Mouse (Mus musculus): ENCODE results near the gene Larp4b. TPM values are rescaled to one million over a fixed set of nuclear protein-coding genes. Genes with fewer than 3 reads are reported as not detected.

Gene Larp4b
- polyA plus RNA-seq, 1 experiment, result 50.6 TPM

GRCm38 (mm10) chr13:9151100-9151499 lies 57.4 kb downstream of the Larp4b start:
- no peak for TF ChIP-seq GATA1 (IDR thresholded peaks at IDR 0.05; ENCODE audit: low read length)

DNA sequence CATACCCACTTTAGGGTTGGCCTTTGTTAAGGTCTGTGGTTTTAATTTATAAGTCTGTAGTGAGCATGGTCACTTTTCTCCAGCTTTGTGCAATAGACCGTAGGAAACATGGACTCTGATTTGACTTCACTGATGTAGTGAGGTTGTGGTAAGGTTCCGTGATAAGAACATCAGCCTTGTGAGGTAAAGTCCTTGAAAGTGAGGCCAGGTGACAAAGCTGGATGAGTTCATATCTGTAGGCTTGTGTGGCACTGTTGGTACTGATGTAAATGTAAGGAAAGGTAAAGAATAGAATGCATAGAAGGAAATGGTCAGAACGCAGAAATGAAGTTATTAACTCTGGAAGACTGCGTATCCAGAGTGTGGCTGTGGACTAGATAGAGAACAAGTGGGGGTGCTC lies 57.9 kb downstream of the Larp4b start:
- no peak for TF ChIP-seq GATA1 (IDR thresholded peaks at IDR 0.05; ENCODE audit: low read length)

DNA sequence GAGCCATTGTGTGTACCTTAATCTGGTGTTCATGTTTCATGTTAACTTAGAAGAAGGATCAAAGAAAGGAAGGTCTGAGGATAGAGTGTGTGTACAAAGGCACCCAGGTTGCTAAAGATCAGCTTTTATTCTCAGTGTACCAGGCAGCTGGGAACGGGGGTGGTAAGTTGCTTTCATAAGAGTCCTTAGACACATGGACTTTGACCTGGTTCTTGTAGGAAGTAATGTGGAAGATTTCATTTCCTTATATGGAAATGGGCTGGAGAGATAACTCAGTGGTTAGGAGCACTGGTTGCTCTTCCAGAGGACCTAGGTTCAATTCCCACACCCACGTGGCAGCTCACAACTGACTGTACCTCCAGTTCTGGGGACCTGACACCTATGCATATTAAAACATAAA lies 58.6 kb downstream of the Larp4b start:
- no peak for TF ChIP-seq GATA1 (IDR thresholded peaks at IDR 0.05; ENCODE audit: low read length)

GRCm38 (mm10) chr13:9153803-9154202 lies 60.1 kb downstream of the Larp4b start:
- TF ChIP-seq GATA1 (IDR thresholded peaks at IDR 0.05; ENCODE audit: low read length), result no peak

DNA sequence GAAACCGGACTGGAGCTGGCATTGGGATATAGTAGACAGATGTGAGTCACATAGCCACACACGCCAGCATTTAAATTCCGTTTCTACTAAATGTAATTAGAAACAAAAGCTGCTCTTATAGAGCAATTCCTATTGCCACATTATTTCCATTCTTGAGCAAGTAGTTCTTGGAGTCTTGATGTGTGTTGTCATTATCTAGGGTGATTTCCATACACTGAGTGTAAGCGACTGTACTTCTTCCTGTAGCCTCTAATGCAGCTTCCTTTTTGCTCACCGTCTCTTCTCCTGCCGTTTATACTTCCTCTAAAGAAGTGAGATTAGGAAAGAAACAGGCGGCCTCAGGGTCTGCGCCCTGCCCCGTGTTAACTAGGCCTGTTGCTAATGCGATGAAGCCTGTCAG lies 65.6 kb downstream of the Larp4b start:
- TF ChIP-seq GATA1 (IDR thresholded peaks at IDR 0.05; ENCODE audit: low read length), result no peak

DNA sequence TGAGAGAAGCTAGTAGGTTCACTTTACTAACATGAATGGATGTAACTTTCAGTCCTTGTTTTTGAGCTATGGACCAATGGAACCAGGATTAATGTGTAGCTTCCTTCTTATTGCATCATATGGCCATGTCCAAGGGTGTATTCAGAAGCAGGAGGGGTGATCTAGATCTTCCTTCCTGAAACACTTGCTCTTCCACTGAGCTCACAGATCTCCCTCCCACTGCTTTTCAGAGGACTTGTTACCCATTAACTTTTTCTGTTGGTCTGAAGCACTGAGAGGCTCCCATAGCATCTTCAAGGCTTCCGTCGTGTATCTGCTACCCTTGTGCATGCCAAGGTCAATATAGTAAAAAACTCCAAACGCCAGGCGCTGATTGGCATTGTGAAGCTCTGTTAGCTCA lies 69.2 kb downstream of the Larp4b start:
- no peak for TF ChIP-seq GATA1 (IDR thresholded peaks at IDR 0.05; ENCODE audit: low read length)

DNA sequence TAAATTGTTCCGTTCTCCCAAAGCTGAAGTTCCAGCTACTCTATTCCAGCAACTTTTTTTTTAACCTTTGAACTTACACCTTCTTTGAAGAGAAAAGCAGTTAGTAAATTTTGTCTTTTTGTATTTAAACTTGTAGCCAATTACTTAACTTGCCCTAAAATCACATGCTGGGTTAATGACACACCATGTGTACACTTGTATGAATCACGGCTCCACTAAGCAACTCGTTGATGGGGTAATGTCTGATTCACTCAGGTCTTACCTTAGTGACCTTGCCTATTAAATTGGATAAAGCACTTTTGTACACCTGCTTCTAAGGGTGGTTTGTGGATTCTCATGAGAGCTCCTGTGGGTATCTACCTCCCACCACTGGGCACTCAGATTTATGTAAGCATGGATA lies 74.2 kb downstream of the Larp4b start:
- TF ChIP-seq GATA1 (IDR thresholded peaks at IDR 0.05; ENCODE audit: low read length), result no peak

GRCm38 (mm10) chr13:9169616-9170015 lies 75.9 kb downstream of the Larp4b start:
- TF ChIP-seq GATA1 (IDR thresholded peaks at IDR 0.05; ENCODE audit: low read length), result no peak

- no peak for TF ChIP-seq GATA1 (IDR thresholded peaks at IDR 0.05; ENCODE audit: low read length)
These were observed 77.0 kb downstream of the Larp4b start for GRCm38 (mm10) chr13:9170726-9171125.

GRCm38 (mm10) chr13:9173414-9173813 lies 79.7 kb downstream of the Larp4b start:
- TF ChIP-seq GATA1 (IDR thresholded peaks at IDR 0.05; ENCODE audit: low read length), result no peak

GRCm38 (mm10) chr13:9175171-9175570 lies 81.5 kb downstream of the Larp4b start:
- no peak for TF ChIP-seq GATA1 (IDR thresholded peaks at IDR 0.05; ENCODE audit: low read length)

DNA sequence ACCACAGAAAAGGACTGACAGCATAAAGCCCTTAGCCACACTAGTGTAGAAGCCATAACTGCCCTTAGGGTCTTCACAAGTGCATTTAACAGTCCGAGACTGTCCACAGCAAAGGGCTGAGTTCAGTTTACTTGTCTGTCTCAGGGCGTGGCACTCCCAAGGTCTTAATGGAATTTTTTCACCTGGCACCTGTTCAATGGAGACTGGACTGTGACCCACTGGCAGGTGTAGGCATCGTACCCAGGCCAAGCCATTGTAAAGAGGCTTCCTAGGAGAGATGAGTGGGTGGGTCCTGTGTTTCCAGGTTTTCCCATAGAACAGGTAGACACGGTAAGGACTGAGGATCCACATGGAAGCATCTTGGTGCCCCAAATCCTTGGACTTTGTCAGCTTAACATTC lies 84.6 kb downstream of the Larp4b start:
- TF ChIP-seq GATA1 (IDR thresholded peaks at IDR 0.05; ENCODE audit: low read length), result no peak

GRCm38 (mm10) chr13:9178718-9179117 lies 85.0 kb downstream of the Larp4b start:
- TF ChIP-seq GATA1 (IDR thresholded peaks at IDR 0.05; ENCODE audit: low read length), result no peak

GRCm38 (mm10) chr13:9180221-9180620 lies 86.5 kb downstream of the Larp4b start:
- TF ChIP-seq GATA1 (IDR thresholded peaks at IDR 0.05; ENCODE audit: low read length), result no peak

DNA sequence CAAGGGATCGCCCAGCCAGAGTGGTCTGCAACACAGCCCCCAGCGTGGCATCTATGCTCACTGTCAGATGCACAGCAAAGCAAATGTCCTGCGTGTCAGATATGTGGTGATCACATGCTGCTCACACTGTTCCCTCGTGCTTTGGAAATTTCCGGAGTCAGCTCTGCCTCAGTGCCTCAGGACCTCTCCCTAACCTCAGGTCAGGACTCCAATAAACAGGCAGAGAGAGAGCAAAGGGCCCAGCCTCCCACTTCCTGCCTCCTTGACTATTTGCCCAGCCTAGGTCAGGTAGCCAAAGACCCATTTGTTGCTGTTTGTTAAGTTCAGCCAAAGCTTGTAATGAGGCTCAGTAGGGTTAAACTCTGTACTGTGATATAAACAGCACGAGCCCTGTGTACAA lies 87.4 kb downstream of the Larp4b start:
- TF ChIP-seq GATA1 (IDR thresholded peaks at IDR 0.05; ENCODE audit: low read length), result no peak

DNA sequence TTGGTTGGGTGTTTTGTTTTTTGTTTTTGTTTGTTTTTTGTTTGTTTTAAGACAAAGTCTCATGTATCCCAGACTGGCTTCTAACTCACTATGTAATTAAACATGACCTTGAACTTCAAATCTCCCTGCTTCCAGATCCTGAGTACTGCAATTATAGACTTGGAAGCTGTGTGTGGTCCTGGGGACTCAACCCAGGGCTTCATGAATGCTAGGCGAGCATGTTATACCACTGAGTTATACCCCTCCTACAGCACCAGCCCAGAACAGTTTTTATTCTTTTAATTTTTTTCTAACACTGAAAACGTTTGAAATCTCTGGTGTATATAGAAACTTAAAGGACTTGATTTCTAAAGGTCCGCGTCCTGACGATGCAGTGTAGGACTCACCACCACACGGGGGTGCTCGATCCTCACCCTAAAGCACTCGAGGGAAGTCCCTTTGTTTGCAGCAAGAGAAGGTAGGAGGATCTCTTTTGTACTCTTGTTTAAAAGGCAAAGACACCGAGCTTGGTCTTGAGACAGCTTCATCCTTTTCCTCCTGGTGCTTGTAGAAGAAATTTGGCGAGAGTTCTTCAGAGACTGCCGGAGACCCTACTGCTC lies 88.1 kb downstream of the Larp4b start:
- TF ChIP-seq GATA1 (IDR thresholded peaks at IDR 0.05; ENCODE audit: low read length), result no peak

GRCm38 (mm10) chr13:9184281-9184680 lies 90.6 kb downstream of the Larp4b start:
- no peak for TF ChIP-seq GATA1 (IDR thresholded peaks at IDR 0.05; ENCODE audit: low read length)

- no peak for TF ChIP-seq GATA1 (IDR thresholded peaks at IDR 0.05; ENCODE audit: low read length)
These were observed 91.0 kb downstream of the Larp4b start for GRCm38 (mm10) chr13:9184716-9185115.
